13 mouse cellular contexts compared by ENCODE assay signal in genomic region chr8:127480003-127480402, GRCm38 (mm10).
A peak's percentile ranks its signal among the peaks of the same experiment; 100 is the strongest.
DNase-seq lines count a peak whose midpoint lies in the region; ATAC-seq and TF ChIP-seq lines count a peak whose summit lies in the region.
"Had no signal": no experiment of that assay in that cellular context is flagged by ENCODE, and none has a peak within 500 bp of the region (broad histone marks: within the 10 kb centered on the region; RNA-seq: fewer than 3 reads in every experiment).

No protein-coding gene starts in this region.

- no peak overlapping the region for H3K4me3 ChIP-seq in lung, postnatal 0 days (ENCODE audit: low read depth, low read length)
- no peak overlapping the region for H3K4me3 ChIP-seq in heart, postnatal 0 days (ENCODE audit: low read depth, low read length)
- H3K4me3 ChIP-seq: kidney, embryonic 15.5 days; limb, embryonic 10.5 days had no signal

- 62% methylated on average over 2 of the region's 2 CpGs for whole genome bisulfite sequencing in lung, postnatal 0 days
- 46% methylated on average over 2 of the region's 2 CpGs for WGBS in heart, postnatal 0 days

- no peak for ATAC-seq in lung, postnatal 0 days
- peak; percentile 79 for ATAC-seq in heart, postnatal 0 days (ENCODE audit: insufficient read depth, low read depth)
- ATAC-seq: forebrain, embryonic 16.5 days had no signal

- H3K27ac ChIP-seq in lung, postnatal 0 days (ENCODE audit: low read length), result no peak overlapping the region
- peak overlapping the region; percentile 65 for H3K27ac ChIP-seq in heart, postnatal 0 days (ENCODE audit: low read depth)
- H3K27ac ChIP-seq: kidney, embryonic 15.5 days; limb, embryonic 10.5 days had no signal

- no peaks in the 10 kb centered on the region for H3K27me3 ChIP-seq in lung, postnatal 0 days (replicated peaks; ENCODE audit: insufficient read depth, low read length)
- no peaks in the 10 kb centered on the region for H3K27me3 ChIP-seq in heart, postnatal 0 days (ENCODE audit: control insufficient read depth, insufficient read depth, low read length)
- H3K27me3 ChIP-seq: kidney, embryonic 15.5 days had no signal

- no peaks in the 10 kb centered on the region for H3K4me1 ChIP-seq in lung, postnatal 0 days (ENCODE audit: insufficient read depth, low read depth, low read length)
- peaks cover 21% of the 10 kb centered on the region; the same call in 1 of the 2 replicates for H3K4me1 ChIP-seq in heart, postnatal 0 days (ENCODE audit: control insufficient read depth, insufficient read depth)
- H3K4me1 ChIP-seq: kidney, embryonic 15.5 days; limb, embryonic 10.5 days had no signal

- peak; percentile 15 for DNase-seq in gastrocnemius, postnatal 25 days
- DNase-seq in gastrocnemius, adult 8-10 months (ENCODE audit: low spot score in 2 of 2), result no peak
- DNase-seq in lung, postnatal 36 days, result peak; percentile 16
- no peak for DNase-seq in lung, postnatal 0 days (ENCODE audit: low spot score)
- DNase-seq in heart, postnatal 0 days (ENCODE audit: low spot score), result peak; percentile 60
- DNase-seq in telencephalon, adult 2 months (ENCODE audit: low read depth, low spot score), result peak; percentile 55
- no peak for DNase-seq in ovary, adult 18-20 months (ENCODE audit: low spot score)
- DNase-seq in spleen, adult 18-20 months, result no peak
- DNase-seq: adrenal gland, postnatal 10 days; lung, adult 18-20 months had no signal

- no peak overlapping the region for H3K4me2 ChIP-seq in lung, postnatal 0 days (replicated peaks; ENCODE audit: low read depth, low read length)
- H3K4me2 ChIP-seq in heart, postnatal 0 days (ENCODE audit: low read depth, low read length), result no peak overlapping the region
- H3K4me2 ChIP-seq: kidney, embryonic 15.5 days had no signal

- no peak for TF ChIP-seq EP300 in lung, postnatal 0 days (IDR thresholded peaks at IDR 0.05)
- TF ChIP-seq EP300 in heart, postnatal 0 days (IDR thresholded peaks at IDR 0.05; ENCODE audit: low read depth), result no peak

- no peaks in the 10 kb centered on the region for H3K9me3 ChIP-seq in lung, postnatal 0 days (ENCODE audit: low read length)
- H3K9me3 ChIP-seq in heart, postnatal 0 days (replicated peaks; ENCODE audit: control insufficient read depth, low read length), result no peaks in the 10 kb centered on the region
- H3K9me3 ChIP-seq: kidney, embryonic 15.5 days; limb, embryonic 10.5 days had no signal

- no peak overlapping the region for H3K9ac ChIP-seq in lung, postnatal 0 days (replicated peaks; ENCODE audit: low read depth)
- H3K9ac ChIP-seq in heart, postnatal 0 days (replicated peaks; ENCODE audit: low read depth, low read length), result no peak overlapping the region
- H3K9ac ChIP-seq: kidney, embryonic 15.5 days had no signal

- no peak for TF ChIP-seq CTCF in lung, postnatal 0 days (IDR thresholded peaks at IDR 0.05)
- TF ChIP-seq CTCF in heart, postnatal 0 days (IDR thresholded peaks at IDR 0.05; ENCODE audit: low read depth), result no peak

- H3K36me3 ChIP-seq in lung, postnatal 0 days (ENCODE audit: insufficient read depth, low read length), result 0 out of 2 replicates have a peak, but pooled peaks cover 6% of the 10 kb centered on the region
- H3K36me3 ChIP-seq in heart, postnatal 0 days (replicated peaks; ENCODE audit: control insufficient read depth, insufficient read depth, low read length), result no peaks in the 10 kb centered on the region; the same call in 1 of the 2 replicates

Comparison
In these comparisons a context has a peak if more than half of its experiments do, and no peak if none do; other contexts are left out.
1. DNase-seq: peak in gastrocnemius, postnatal 25 days (single experiment), lung, postnatal 36 days (single experiment), heart, postnatal 0 days (single experiment) and telencephalon, adult 2 months (single experiment); none in gastrocnemius, adult 8-10 months (0 of 2), lung, postnatal 0 days (single experiment), ovary, adult 18-20 months (single experiment) and spleen, adult 18-20 months (0 of 2).